8 mouse cellular contexts compared by ENCODE assay signal in the genomic region with DNA sequence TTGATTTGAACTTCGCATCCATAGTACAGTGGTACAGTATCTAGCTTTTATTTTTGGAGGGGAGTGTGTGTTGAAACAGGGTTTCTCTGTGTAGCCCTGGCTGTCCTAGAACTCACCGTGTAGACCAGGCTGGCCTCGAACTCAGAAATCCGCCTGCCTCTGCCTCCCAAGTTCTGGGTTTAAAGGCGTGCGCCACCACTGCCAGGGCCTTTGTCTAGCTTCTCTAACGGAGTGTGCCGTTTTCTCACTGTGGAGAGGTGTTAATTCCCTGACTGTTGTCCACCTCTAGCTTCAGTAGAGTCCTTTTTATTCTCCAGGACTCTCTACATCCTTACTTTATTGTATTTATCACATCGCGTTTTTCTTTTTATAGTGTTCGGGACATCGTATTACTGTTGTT. TPM values are rescaled to one million over a fixed set of nuclear protein-coding genes. Genes with fewer than 3 reads are reported as not detected.
DNase-seq lines count a peak whose midpoint lies in the region; ATAC-seq lines count a peak whose summit lies in the region.

No protein-coding gene starts in this region.

- H3K27ac ChIP-seq in kidney, embryonic 15.5 days, result no peak overlapping the region
- peak overlapping the region; percentile 99 for H3K27ac ChIP-seq in embryonic facial prominence, embryonic 10.5 days (replicated peaks)
- no peak overlapping the region for H3K27ac ChIP-seq in hindbrain, embryonic 13.5 days
- H3K27ac ChIP-seq in midbrain, embryonic 14.5 days (replicated peaks; ENCODE audit: low read depth, low read length), result 0 out of 2 replicates have a peak overlapping the region, but pooled peaks have one; percentile 62

- H3K27me3 ChIP-seq in kidney, embryonic 15.5 days, result no peaks in the 10 kb centered on the region
- H3K27me3 ChIP-seq in embryonic facial prominence, embryonic 10.5 days (replicated peaks; ENCODE audit: low read depth, poor library complexity, severe bottlenecking), result no peaks in the 10 kb centered on the region
- no peaks in the 10 kb centered on the region for H3K27me3 ChIP-seq in hindbrain, embryonic 13.5 days
- no peaks in the 10 kb centered on the region for H3K27me3 ChIP-seq in midbrain, embryonic 14.5 days (ENCODE audit: control insufficient read depth, insufficient read depth, low read length)

- no peaks in the 10 kb centered on the region for H3K9me3 ChIP-seq in kidney, embryonic 15.5 days (replicated peaks)
- H3K9me3 ChIP-seq in embryonic facial prominence, embryonic 10.5 days, result no peaks in the 10 kb centered on the region
- no peaks in the 10 kb centered on the region for H3K9me3 ChIP-seq in hindbrain, embryonic 13.5 days
- no peaks in the 10 kb centered on the region for H3K9me3 ChIP-seq in midbrain, embryonic 14.5 days (ENCODE audit: control insufficient read depth, low read length)

- H3K4me2 ChIP-seq in kidney, embryonic 15.5 days, result peak overlapping the region; percentile 70
- peak overlapping the region; percentile 76 for H3K4me2 ChIP-seq in hindbrain, embryonic 13.5 days
- H3K4me2 ChIP-seq in midbrain, embryonic 14.5 days (ENCODE audit: low read length), result peak overlapping the region; percentile 72

- H3K9ac ChIP-seq in kidney, embryonic 15.5 days, result peak overlapping the region; percentile 80
- H3K9ac ChIP-seq in hindbrain, embryonic 13.5 days, result peak overlapping the region; percentile 94
- peak overlapping the region; percentile 81 for H3K9ac ChIP-seq in midbrain, embryonic 14.5 days (replicated peaks; ENCODE audit: low read length)

- 48% methylated on average over 12 of the region's 12 CpGs for WGBS in kidney, embryonic 15.5 days
- 59% methylated on average over 12 of the region's 12 CpGs for WGBS in embryonic facial prominence, embryonic 10.5 days
- 57% methylated on average over 12 of the region's 12 CpGs for WGBS in hindbrain, embryonic 13.5 days
- 56% methylated on average over 12 of the region's 12 CpGs for WGBS in midbrain, embryonic 14.5 days

- DNase-seq in kidney, postnatal 10 days, result no peak
- no peak for DNase-seq in embryonic facial prominence, embryonic 10.5 days (ENCODE audit: low spot score)
- no peak for DNase-seq in midbrain, embryonic 14.5 days
- DNase-seq in left cerebral cortex, postnatal 4 days, result no peak
- DNase-seq in spleen, postnatal 4 days (ENCODE audit: low spot score in 2 of 2), result no peak
- no peak for DNase-seq in urinary bladder, postnatal 10 days (ENCODE audit: low spot score)

- peaks cover 55% of the 10 kb centered on the region for H3K36me3 ChIP-seq in kidney, embryonic 15.5 days
- peaks cover 67% of the 10 kb centered on the region for H3K36me3 ChIP-seq in embryonic facial prominence, embryonic 10.5 days (replicated peaks)
- peaks cover 47% of the 10 kb centered on the region for H3K36me3 ChIP-seq in hindbrain, embryonic 13.5 days
- H3K36me3 ChIP-seq in midbrain, embryonic 14.5 days (ENCODE audit: control insufficient read depth, insufficient read depth, low read length), result peaks cover 47% of the 10 kb centered on the region

- ATAC-seq in kidney, embryonic 15.5 days (replicated peaks; ENCODE audit: low FRiP score), result no peak
- no peak for ATAC-seq in hindbrain, embryonic 13.5 days (ENCODE audit: low FRiP score)
- ATAC-seq in midbrain, embryonic 14.5 days (ENCODE audit: low FRiP score, low TSS enrichment), result no peak

- peaks cover 24% of the 10 kb centered on the region for H3K4me1 ChIP-seq in kidney, embryonic 15.5 days
- peaks cover 30% of the 10 kb centered on the region for H3K4me1 ChIP-seq in embryonic facial prominence, embryonic 10.5 days
- peaks cover 25% of the 10 kb centered on the region for H3K4me1 ChIP-seq in hindbrain, embryonic 13.5 days (replicated peaks)
- H3K4me1 ChIP-seq in midbrain, embryonic 14.5 days (ENCODE audit: control insufficient read depth, insufficient read depth, low read length), result peaks cover 21% of the 10 kb centered on the region

- peak overlapping the region; percentile 95 for H3K4me3 ChIP-seq in kidney, embryonic 15.5 days (replicated peaks)
- peak overlapping the region; percentile 92 for H3K4me3 ChIP-seq in embryonic facial prominence, embryonic 10.5 days
- H3K4me3 ChIP-seq in hindbrain, embryonic 13.5 days, result peak overlapping the region; percentile 80
- peak overlapping the region; percentile 90 for H3K4me3 ChIP-seq in midbrain, embryonic 14.5 days (replicated peaks; ENCODE audit: low read depth, low read length)

- intact Hi-C loops in left cerebral cortex, postnatal 4 days (cut with DNase I), result loop anchor here (10.0 kb wide), 1 partner anchor 841 kb away; no protein-coding TSS in a partner anchor

RNA-seq across cellular contexts. Expression of gene Drosha, which starts 0.8 kb away (rescaled TPM):
- 41.4 and 44.7 TPM in 2 replicates for polyA plus RNA-seq in kidney, embryonic 15.5 days (2015; fragmentation: Nextera tagmentation; extraction: Ambion mirVana)
- polyA plus RNA-seq in embryonic facial prominence, embryonic 10.5 days (2016; fragmentation: Nextera tagmentation; extraction: Ambion mirVana), result 82.0 and 86.2 TPM in 2 replicates
- polyA plus RNA-seq in hindbrain, embryonic 13.5 days (2015; fragmentation: Nextera tagmentation; extraction: Ambion mirVana), result 50.0 and 53.8 TPM in 2 replicates
- 45.7 and 63.2 TPM in 2 replicates for polyA plus RNA-seq in midbrain, embryonic 14.5 days (2014; fragmentation: Nextera tagmentation; extraction: Ambion mirVana)
- 100 to 1,000 TPM; 111 to 114 TPM for total RNA-seq in left cerebral cortex, postnatal 4 days (2021)

RNA-seq across cellular contexts. Expression of gene 6030458C11Rik, which starts 1.0 kb away (rescaled TPM):
- polyA plus RNA-seq in kidney, embryonic 15.5 days (2015; fragmentation: Nextera tagmentation; extraction: Ambion mirVana), result 41.1 and 43.1 TPM in 2 replicates
- polyA plus RNA-seq in embryonic facial prominence, embryonic 10.5 days (2016; fragmentation: Nextera tagmentation; extraction: Ambion mirVana), result 49.5 and 50.5 TPM in 2 replicates
- polyA plus RNA-seq in hindbrain, embryonic 13.5 days (2015; fragmentation: Nextera tagmentation; extraction: Ambion mirVana), result 33.7 and 42.1 TPM in 2 replicates
- 24.1 and 25.7 TPM in 2 replicates for polyA plus RNA-seq in midbrain, embryonic 14.5 days (2014; fragmentation: Nextera tagmentation; extraction: Ambion mirVana)
- 10 to 100 TPM; 26.8 to 29.0 TPM for total RNA-seq in left cerebral cortex, postnatal 4 days (2021)

Comparison
In these comparisons a context has a peak if more than half of its experiments do, and no peak if none do; other contexts are left out.
1. H3K27ac ChIP-seq: peak in embryonic facial prominence, embryonic 10.5 days (single experiment) and midbrain, embryonic 14.5 days (single experiment); none in kidney, embryonic 15.5 days (single experiment) and hindbrain, embryonic 13.5 days (single experiment).
2. Peak in every context shown above with its lines, with median percentiles within 50 percentile points of each other: H3K4me2 ChIP-seq, H3K4me3 ChIP-seq and H3K9ac ChIP-seq.